Mouse (Mus musculus): Measurements from ENCODE around the gene Itpr1.
A peak's percentile ranks its signal among the peaks of the same experiment; 100 is the strongest.

The Itpr1 gene

DNA sequence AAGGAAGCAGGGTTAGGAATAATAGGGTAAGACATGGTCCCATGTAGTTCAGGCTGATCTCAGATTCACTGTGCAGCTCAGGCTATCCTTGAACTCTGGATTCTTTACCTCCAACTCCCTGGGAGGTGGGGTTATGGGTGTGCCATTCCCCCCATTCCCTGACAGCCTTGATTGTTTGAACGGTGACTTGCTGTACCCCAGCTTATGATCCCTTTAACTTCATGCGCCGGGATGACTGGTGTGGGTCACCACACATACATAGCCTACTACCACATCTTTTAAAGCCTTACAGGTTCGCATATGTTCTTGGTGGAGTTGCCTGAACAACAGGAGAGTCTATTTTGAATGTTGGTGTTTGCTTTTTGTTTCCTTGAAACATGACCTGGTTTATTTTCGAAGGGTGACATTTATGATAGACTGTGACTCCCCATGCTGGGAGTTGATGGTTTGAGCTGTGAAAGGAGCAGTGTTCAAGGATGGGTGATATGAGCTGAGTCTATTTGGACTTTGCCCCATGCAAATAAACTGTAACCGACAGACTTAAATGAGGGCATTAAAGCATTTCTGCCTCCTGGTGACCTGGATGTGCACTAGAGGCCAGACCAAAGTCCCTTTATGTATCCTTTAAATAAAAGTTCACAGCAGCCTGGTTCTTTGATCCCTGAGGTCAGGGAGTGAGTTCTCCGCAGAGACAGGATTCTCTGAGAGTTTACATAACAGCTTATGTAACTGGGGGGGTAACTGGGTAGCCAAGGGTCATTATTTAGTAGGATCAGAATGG is 273.5 kb downstream of the Itpr1 start:
- DNase-seq: no peak

DNA sequence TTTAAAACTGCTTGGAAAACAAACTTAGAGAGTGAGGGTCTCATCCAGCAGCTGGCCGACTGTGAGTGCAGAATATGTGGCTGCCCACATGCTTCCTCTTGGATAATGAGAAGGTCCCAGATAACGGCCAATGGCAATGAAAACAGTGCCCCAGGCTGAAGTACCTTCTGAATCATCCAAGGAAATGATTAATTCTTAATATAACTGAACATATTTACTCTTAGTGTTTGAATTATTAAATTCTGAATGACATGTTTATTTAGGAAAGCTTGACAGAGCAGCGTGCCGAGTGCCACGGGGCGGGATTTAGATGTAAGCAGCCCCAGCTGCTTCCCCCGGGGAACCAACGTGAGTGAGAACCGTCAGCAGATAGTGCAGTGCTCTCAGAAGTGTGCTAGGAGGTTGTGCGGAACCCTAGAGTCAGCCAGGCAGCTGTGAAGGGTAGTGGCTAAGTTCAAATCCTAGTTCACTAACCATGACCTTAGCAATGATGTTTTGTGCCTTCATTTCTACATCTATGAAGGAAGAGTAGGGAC is 274.5 kb downstream of the Itpr1 start:
- no peak for DNase-seq

DNA sequence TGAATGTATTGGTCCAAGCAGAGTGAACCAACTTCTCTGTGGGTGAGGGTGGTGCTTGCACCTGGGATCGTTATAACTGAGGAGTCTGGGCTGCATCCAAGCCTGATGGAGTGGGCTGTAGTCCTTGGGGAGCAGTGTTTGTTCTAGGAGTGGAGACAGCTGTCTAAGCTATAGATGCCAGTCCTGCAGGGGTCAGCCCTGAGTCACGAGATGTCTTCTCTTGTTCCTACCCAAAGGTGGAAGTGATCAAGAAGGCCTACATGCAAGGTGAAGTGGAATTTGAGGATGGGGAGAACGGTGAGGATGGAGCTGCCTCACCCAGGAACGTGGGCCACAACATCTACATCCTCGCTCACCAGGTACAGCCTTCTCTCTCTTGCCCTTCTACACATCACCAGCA is 275.4 kb downstream of the Itpr1 start:
- DNase-seq: peak in 1 of 2 experiments; percentile 13

GRCm38 (mm10) chr6:108491969-108492368 is 279.1 kb downstream of the Itpr1 start:
- DNase-seq: no peak

- DNase-seq: no peak
Observed at GRCm38 (mm10) chr6:108493753-108494152, 280.9 kb downstream of the Itpr1 start.

DNA sequence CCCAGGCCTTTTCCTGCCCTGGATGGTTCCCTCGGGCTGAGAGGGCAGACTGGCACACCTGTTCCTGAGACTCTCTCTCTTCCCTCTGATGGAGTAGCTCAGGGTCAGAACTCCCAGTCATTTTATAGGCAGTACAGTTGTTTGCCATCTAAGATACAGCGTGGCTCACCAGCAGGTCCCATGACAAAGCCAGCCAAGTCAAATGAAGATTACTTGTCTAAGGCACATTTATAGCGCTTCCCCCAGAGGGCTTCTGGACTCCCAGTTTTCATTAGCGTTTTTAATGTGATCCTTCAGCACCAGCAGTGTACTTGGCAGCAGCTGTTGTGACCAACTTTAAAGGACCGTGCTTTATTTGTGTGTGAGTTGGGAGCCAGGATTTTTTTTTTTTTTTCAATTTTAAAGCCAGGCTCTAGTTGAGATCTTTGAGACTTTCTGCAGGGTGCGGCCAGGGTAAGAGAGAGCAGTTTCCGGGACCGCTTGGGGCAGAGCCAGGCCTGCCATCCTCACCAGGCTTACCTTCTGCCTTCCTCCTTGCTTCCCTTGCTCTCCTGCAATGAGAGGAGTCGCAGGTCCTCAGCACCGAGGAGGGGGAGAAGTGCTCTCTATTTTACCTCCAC is 281.4 kb downstream of the Itpr1 start:
- DNase-seq: peak in 1 of 2 experiments; percentile 22

GRCm38 (mm10) chr6:108494994-108495393 is 282.1 kb downstream of the Itpr1 start:
- no peak for DNase-seq

GRCm38 (mm10) chr6:108498070-108498469 is 285.2 kb downstream of the Itpr1 start:
- DNase-seq: no peak

DNA sequence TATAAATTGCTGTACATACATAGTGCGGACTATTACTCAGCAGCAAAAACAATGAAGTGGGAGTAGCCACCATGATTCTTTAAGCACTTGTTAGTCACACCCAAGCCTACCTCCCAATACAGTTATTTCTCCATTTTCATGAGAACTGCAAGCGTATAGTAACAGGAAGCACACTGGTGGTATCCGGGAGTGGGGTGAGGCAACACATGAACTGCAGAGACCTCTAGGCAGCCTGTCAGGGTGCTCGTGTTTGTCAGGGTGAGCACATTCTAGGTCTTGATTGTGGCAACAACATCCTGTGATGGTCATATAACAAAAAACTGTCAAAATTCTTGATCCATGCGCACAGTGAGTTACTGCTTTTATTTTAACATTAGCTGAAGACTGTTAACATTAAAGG is 290.8 kb downstream of the Itpr1 start:
- no peak for DNase-seq

- DNase-seq: no peak
Observed at GRCm38 (mm10) chr6:108504717-108505116, 291.8 kb downstream of the Itpr1 start.

DNA sequence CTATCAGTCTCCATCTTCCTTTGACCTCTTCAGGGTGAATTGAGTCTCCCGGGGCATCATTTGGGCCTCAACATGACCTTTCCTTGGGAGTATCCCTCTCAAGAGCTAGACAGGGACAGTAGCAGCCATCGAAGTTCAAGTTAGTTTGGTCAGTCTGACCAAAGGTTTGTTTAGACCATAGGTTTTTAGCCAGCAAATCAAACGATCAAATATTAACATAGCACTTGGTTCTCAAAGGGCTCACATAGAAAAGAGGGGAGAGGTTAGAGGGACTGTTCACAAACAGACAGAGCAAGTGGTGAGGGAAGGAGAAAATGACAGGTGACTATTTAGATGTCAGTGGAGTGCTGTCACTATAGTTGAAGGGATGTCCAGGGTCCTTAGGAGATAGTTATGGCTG is 293.3 kb downstream of the Itpr1 start:
- DNase-seq: no peak

GRCm38 (mm10) chr6:108507337-108507736 is 294.4 kb downstream of the Itpr1 start:
- DNase-seq: no peak

- DNase-seq: no peak
Observed at GRCm38 (mm10) chr6:108509320-108509719, 296.4 kb downstream of the Itpr1 start.

DNA sequence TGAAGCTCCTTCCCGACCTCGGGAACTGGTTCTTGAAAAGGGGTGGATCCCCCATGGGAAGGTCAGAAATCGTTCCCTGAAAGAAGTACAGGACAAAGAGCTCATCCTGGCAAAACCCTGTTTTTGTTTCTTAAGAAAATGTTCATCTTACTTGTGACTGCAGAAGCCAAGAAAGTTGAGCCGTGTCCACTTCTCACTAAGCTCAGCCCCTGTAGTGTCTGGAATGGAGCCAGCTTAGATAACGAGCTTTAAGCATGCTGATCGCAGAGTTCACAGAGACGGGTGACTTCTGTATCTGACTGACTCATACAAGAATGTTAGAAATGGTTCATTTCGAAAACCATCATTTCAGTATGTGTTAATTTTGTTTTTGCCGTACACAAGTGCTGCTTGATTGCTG is 297.2 kb downstream of the Itpr1 start:
- peak; percentile 34 to 41 for DNase-seq

- DNase-seq: no peak
Observed at GRCm38 (mm10) chr6:108512097-108512496, 299.2 kb downstream of the Itpr1 start.

- DNase-seq: no peak
Observed at GRCm38 (mm10) chr6:108512994-108513393, 300.1 kb downstream of the Itpr1 start.

DNA sequence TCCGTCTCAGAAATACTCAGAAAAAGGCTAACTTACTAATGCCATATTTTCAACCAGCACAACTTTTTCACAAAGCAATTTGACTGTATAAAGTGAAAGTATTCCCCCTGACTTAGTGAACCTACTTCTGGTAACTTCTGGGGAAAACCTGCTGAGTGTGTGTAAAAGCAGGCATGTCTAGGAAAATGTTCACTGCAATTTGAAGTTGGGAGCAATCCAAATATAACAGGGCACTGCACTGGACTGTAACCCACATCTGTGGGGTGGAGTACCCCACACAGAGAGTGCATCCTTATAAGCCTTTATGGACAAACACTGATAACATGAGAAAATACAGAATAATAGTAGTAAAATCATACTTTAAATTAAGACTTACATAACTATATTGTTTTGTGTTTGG is 303.4 kb downstream of the Itpr1 start:
- no peak for DNase-seq

DNA sequence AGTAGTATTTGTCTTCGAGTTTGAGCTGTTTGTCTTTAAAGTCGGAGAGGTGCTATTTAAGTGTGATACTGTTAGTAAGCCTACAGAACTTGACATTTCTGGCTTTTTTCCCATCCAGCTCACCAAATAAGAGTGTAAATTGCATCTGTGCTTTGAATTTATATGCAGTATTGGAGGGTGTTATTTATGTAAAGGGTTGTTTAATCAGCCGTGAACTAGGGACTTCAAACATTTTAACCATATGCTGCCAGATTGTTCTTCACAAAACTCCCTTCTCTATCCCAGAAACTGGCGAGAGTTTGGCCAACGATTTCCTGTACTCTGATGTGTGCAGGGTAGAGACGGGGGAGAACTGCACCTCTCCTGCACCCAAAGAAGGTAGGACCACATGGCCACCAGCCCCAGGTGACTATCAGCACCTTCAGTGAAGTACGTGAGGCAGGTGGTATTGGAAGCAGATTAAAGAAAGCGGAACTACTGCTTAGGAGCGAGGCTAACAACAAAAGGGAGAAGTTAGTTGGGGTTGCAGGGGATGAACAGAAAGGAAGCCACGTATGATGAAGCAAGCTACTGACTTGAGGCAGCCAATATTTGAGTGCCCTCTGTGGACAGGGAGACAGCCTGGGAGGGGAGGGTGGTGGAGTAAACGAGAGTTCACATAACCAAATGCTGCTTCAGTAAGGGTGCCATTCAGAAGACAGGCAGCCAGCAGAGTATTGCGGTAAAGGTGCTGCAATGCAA is 304.5 kb downstream of the Itpr1 start:
- DNase-seq: no peak

DNA sequence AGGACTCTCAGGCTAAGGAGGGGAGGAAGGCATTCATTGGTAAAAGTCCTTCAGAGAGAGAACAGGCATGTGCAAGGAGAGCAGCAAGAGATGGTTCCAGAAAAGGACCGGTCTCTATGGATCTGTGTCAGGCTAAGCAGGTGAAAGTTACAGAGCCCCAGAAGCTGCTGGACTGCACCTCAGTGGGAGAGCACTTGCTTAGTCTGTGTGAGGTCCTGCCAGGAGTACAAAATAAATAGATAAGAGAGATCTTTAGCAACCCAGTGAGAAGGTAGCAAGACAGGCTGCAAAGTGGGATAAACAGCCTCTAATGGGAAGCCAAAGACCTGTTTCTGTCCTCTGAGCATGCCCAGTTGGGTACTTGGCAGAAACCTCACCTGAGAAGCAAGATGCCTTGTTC is 305.1 kb downstream of the Itpr1 start:
- no peak for DNase-seq

DNA sequence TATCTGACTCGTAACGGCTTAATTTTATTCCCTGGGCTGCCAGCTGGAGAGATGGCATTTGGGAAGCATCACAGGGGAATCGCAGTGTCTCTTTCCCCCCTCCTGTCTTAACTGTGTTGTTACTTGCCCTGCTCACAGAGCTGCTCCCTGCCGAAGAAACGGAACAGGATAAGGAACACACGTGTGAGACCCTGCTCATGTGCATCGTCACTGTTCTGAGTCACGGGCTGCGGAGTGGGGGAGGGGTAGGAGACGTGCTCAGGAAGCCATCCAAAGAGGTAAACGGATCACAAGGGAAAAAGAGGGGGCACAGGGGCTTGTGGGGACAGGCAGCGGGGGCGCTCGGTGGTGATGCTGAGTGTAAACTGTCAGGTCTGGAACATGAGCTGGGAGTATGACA is 305.7 kb downstream of the Itpr1 start:
- DNase-seq: no peak

- DNase-seq: no peak
Observed at GRCm38 (mm10) chr6:108519327-108519726, 306.4 kb downstream of the Itpr1 start.

- peak; percentile 45 to 50 for DNase-seq
Observed at GRCm38 (mm10) chr6:108523956-108524616, 311.2 kb downstream of the Itpr1 start.

GRCm38 (mm10) chr6:108524617-108525010 is 311.7 kb downstream of the Itpr1 start:
- no peak for DNase-seq

Measured in cerebellum, postnatal 10 days (tissue).